Mouse (Mus musculus): ENCODE measurements at regions not wholly inside any gene's neighbourhood (a gene's known extent, or its start where the extent isn't known, plus 50 kb on each side); places are given as distances from the start of the nearest gene placed in this dataset.

- 0 out of 2 replicates have a peak, but pooled peaks have one; percentile 30 for ATAC-seq (ENCODE audit: low FRiP score)
Observed at GRCm38 (mm10) chr7:36949511-36949910, 251.6 kb downstream of the Tshz3 start.

GRCm38 (mm10) chr7:36955376-36955775, 257.5 kb downstream of the Tshz3 start:
- H3K27ac ChIP-seq = no peak overlapping the region
- H3K27me3 ChIP-seq = peaks cover 3% of the 10 kb centered on the region; the same call in 1 of the 2 replicates
- 67% methylated on average over 3 of the region's 3 CpGs for WGBS
- H3K9me3 ChIP-seq = peaks cover 3% of the 10 kb centered on the region; the same call in 1 of the 2 replicates
- no peak overlapping the region for H3K4me3 ChIP-seq (replicated peaks)
- H3K4me2 ChIP-seq = no peak overlapping the region
- ATAC-seq (ENCODE audit: low FRiP score) = no peak
- H3K4me1 ChIP-seq = no peaks in the 10 kb centered on the region; the same call in 1 of the 2 replicates
- H3K9ac ChIP-seq = no peak overlapping the region
- H3K36me3 ChIP-seq (replicated peaks) = no peaks in the 10 kb centered on the region

More at GRCm38 (mm10) chr7:36949511-36949910, 251.6 kb downstream of the Tshz3 start:
- Histone ChIP-seq H3K27ac (peak overlapping the region; percentile 36; the same call in 1 of the 2 replicates), H3K9ac (no peak overlapping the region), H3K4me2 (no peak overlapping the region), H3K27me3 (no peaks in the 10 kb centered on the region), H3K36me3 (replicated peaks) (no peaks in the 10 kb centered on the region), H3K9me3 (no peaks in the 10 kb centered on the region), H3K4me3 (replicated peaks) (no peak overlapping the region), H3K4me1 (peaks cover 3% of the 10 kb centered on the region)
- 54% methylated on average over 10 of the region's 10 CpGs for WGBS

GRCm38 (mm10) chr7:36958255-36958654, 260.3 kb downstream of the Tshz3 start:
- H3K4me2 ChIP-seq = no peak overlapping the region
- ATAC-seq (ENCODE audit: low FRiP score) = no peak
- H3K9ac ChIP-seq = no peak overlapping the region
- H3K27me3 ChIP-seq = peaks cover 3% of the 10 kb centered on the region; the same call in 1 of the 2 replicates
- no peak overlapping the region for H3K4me3 ChIP-seq (replicated peaks)
- WGBS = 84% methylated on average over 8 of the region's 8 CpGs
- H3K36me3 ChIP-seq (replicated peaks) = no peaks in the 10 kb centered on the region
- peaks cover 3% of the 10 kb centered on the region; the same call in 1 of the 2 replicates for H3K9me3 ChIP-seq
- no peaks in the 10 kb centered on the region; the same call in 1 of the 2 replicates for H3K4me1 ChIP-seq
- H3K27ac ChIP-seq = no peak overlapping the region

- Histone ChIP-seq H3K4me2 (no peak overlapping the region), H3K4me3 (replicated peaks) (no peak overlapping the region), H3K9me3 (no peaks in the 10 kb centered on the region), H3K27me3 (no peaks in the 10 kb centered on the region), H3K27ac (no peak overlapping the region), H3K9ac (no peak overlapping the region), H3K4me1 (peaks cover 10% of the 10 kb centered on the region), H3K36me3 (replicated peaks) (no peaks in the 10 kb centered on the region)
- ATAC-seq (ENCODE audit: low FRiP score) = no peak
- 82% methylated on average over 7 of the region's 7 CpGs for WGBS
Observed at GRCm38 (mm10) chr7:36971772-36972171, 273.9 kb downstream of the Tshz3 start.

- H3K27me3 ChIP-seq = no peaks in the 10 kb centered on the region
- no peak overlapping the region for H3K4me3 ChIP-seq (replicated peaks)
- no peaks in the 10 kb centered on the region for H3K9me3 ChIP-seq
- H3K36me3 ChIP-seq (replicated peaks) = no peaks in the 10 kb centered on the region
- ATAC-seq (ENCODE audit: low FRiP score) = no peak
- H3K27ac ChIP-seq = no peak overlapping the region
- H3K9ac ChIP-seq = no peak overlapping the region
- no peak overlapping the region for H3K4me2 ChIP-seq
- H3K4me1 ChIP-seq = peaks cover 21% of the 10 kb centered on the region
- WGBS = 50% methylated on average over 10 of the region's 10 CpGs
Observed at GRCm38 (mm10) chr7:36973654-36974320, 275.9 kb downstream of the Tshz3 start.

GRCm38 (mm10) chr7:36974573-36974972, 276.7 kb downstream of the Tshz3 start:
- Histone ChIP-seq H3K9me3 (no peaks in the 10 kb centered on the region), H3K27ac (no peak overlapping the region), H3K4me1 (peaks cover 18% of the 10 kb centered on the region), H3K36me3 (replicated peaks) (no peaks in the 10 kb centered on the region), H3K4me3 (replicated peaks) (no peak overlapping the region), H3K27me3 (no peaks in the 10 kb centered on the region), H3K4me2 (no peak overlapping the region), H3K9ac (no peak overlapping the region)
- 27% methylated on average over 4 of the region's 4 CpGs for WGBS
- no peak for ATAC-seq (ENCODE audit: low FRiP score)

GRCm38 (mm10) chr7:36975475-36975874, 277.6 kb downstream of the Tshz3 start:
- peaks cover 18% of the 10 kb centered on the region for H3K4me1 ChIP-seq

GRCm38 (mm10) chr7:36977819-36978218, 279.9 kb downstream of the Tshz3 start:
- Histone ChIP-seq H3K4me2 (no peak overlapping the region), H3K4me3 (replicated peaks) (no peak overlapping the region), H3K36me3 (replicated peaks) (no peaks in the 10 kb centered on the region), H3K9me3 (no peaks in the 10 kb centered on the region), H3K27me3 (no peaks in the 10 kb centered on the region), H3K4me1 (peaks cover 18% of the 10 kb centered on the region), H3K27ac (0 out of 2 replicates have a peak overlapping the region, but pooled peaks have one; percentile 31), H3K9ac (no peak overlapping the region)
- WGBS = 62% methylated on average over 12 of the region's 12 CpGs
- no peak for ATAC-seq (ENCODE audit: low FRiP score)

More at GRCm38 (mm10) chr7:36975475-36975874, 277.6 kb downstream of the Tshz3 start:
- Histone ChIP-seq H3K9ac (no peak overlapping the region), H3K4me3 (replicated peaks) (no peak overlapping the region), H3K27ac (no peak overlapping the region), H3K9me3 (no peaks in the 10 kb centered on the region), H3K27me3 (no peaks in the 10 kb centered on the region), H3K4me2 (no peak overlapping the region), H3K36me3 (replicated peaks) (no peaks in the 10 kb centered on the region)
- WGBS = 23% methylated on average over 5 of the region's 5 CpGs
- no peak for ATAC-seq (ENCODE audit: low FRiP score)

- H3K4me3 ChIP-seq (replicated peaks) = no peak overlapping the region
- H3K9me3 ChIP-seq = no peaks in the 10 kb centered on the region
- WGBS = 87% methylated on average over 1 of the region's 1 CpGs
- no peak for ATAC-seq (ENCODE audit: low FRiP score)
- no peak overlapping the region for H3K27ac ChIP-seq
- H3K9ac ChIP-seq = no peak overlapping the region
- no peak overlapping the region for H3K4me2 ChIP-seq
- H3K36me3 ChIP-seq (replicated peaks) = no peaks in the 10 kb centered on the region
- H3K27me3 ChIP-seq = no peaks in the 10 kb centered on the region
- no peaks in the 10 kb centered on the region for H3K4me1 ChIP-seq
Observed at GRCm38 (mm10) chr7:36989380-36989779, 291.5 kb downstream of the Tshz3 start.

- H3K27ac ChIP-seq = no peak overlapping the region
- H3K9me3 ChIP-seq = no peaks in the 10 kb centered on the region
- no peaks in the 10 kb centered on the region for H3K36me3 ChIP-seq (replicated peaks)
- no peak overlapping the region for H3K4me3 ChIP-seq (replicated peaks)
- no peak for ATAC-seq (ENCODE audit: low FRiP score)
- H3K9ac ChIP-seq = no peak overlapping the region
- H3K27me3 ChIP-seq = no peaks in the 10 kb centered on the region
- 97% methylated on average over 5 of the region's 5 CpGs for WGBS
- H3K4me1 ChIP-seq = no peaks in the 10 kb centered on the region
- no peak overlapping the region for H3K4me2 ChIP-seq
Observed at GRCm38 (mm10) chr7:37004601-37005000, 306.7 kb downstream of the Tshz3 start.

- no peaks in the 10 kb centered on the region for H3K36me3 ChIP-seq (replicated peaks)
- H3K4me3 ChIP-seq (replicated peaks) = no peak overlapping the region
- no peak overlapping the region for H3K27ac ChIP-seq
- WGBS = 95% methylated on average over 2 of the region's 2 CpGs
- H3K9me3 ChIP-seq = no peaks in the 10 kb centered on the region
- H3K4me1 ChIP-seq = no peaks in the 10 kb centered on the region
- no peak overlapping the region for H3K9ac ChIP-seq
- no peak overlapping the region for H3K4me2 ChIP-seq
- H3K27me3 ChIP-seq = no peaks in the 10 kb centered on the region
- ATAC-seq (ENCODE audit: low FRiP score) = no peak
Observed at GRCm38 (mm10) chr7:37005701-37006100, 307.8 kb downstream of the Tshz3 start.

GRCm38 (mm10) chr7:37006921-37007320, 309.0 kb downstream of the Tshz3 start:
- H3K4me1 ChIP-seq = no peaks in the 10 kb centered on the region
- H3K27me3 ChIP-seq = no peaks in the 10 kb centered on the region
- no peaks in the 10 kb centered on the region for H3K36me3 ChIP-seq (replicated peaks)
- WGBS = 72% methylated on average over 10 of the region's 10 CpGs
- H3K9me3 ChIP-seq = no peaks in the 10 kb centered on the region
- H3K27ac ChIP-seq = no peak overlapping the region
- no peak overlapping the region for H3K4me3 ChIP-seq (replicated peaks)
- no peak overlapping the region for H3K4me2 ChIP-seq
- H3K9ac ChIP-seq = no peak overlapping the region
- no peak for ATAC-seq (ENCODE audit: low FRiP score)

GRCm38 (mm10) chr7:37011180-37011754, 313.3 kb downstream of the Tshz3 start:
- no peak overlapping the region for H3K4me2 ChIP-seq
- 81% methylated on average over 6 of the region's 6 CpGs for WGBS
- H3K27me3 ChIP-seq = no peaks in the 10 kb centered on the region
- H3K9me3 ChIP-seq = no peaks in the 10 kb centered on the region
- H3K4me1 ChIP-seq = no peaks in the 10 kb centered on the region
- no peak for ATAC-seq (ENCODE audit: low FRiP score)
- no peak overlapping the region for H3K4me3 ChIP-seq (replicated peaks)
- H3K9ac ChIP-seq = no peak overlapping the region
- H3K36me3 ChIP-seq (replicated peaks) = no peaks in the 10 kb centered on the region
- H3K27ac ChIP-seq = no peak overlapping the region

Measured in forebrain, embryonic 12.5 days (tissue).